Mouse (Mus musculus): ENCODE measurements around the gene Impdh2.

Gene Impdh2

GRCm38 (mm10) chr9:108560227-108560841 lies at the start of gene Impdh2:
Impdh2 (plus strand) TSS chr9:108560286.
- DNase-seq = peak; percentile 95 to 96

GRCm38 (mm10) chr9:108516380-108517251 lies 43.5 kb upstream of the Impdh2 start, which contains the start of gene Qrich1:
Qrich1 (plus strand) TSS chr9:108516806.
- peak; percentile 95 to 96 for DNase-seq

- peak; percentile 72 to 76 for DNase-seq
Observed at GRCm38 (mm10) chr9:108517253-108517930, 42.7 kb upstream of the Impdh2 start.

GRCm38 (mm10) chr9:108517931-108518332 lies 42.2 kb upstream of the Impdh2 start:
- no peak for DNase-seq

DNA sequence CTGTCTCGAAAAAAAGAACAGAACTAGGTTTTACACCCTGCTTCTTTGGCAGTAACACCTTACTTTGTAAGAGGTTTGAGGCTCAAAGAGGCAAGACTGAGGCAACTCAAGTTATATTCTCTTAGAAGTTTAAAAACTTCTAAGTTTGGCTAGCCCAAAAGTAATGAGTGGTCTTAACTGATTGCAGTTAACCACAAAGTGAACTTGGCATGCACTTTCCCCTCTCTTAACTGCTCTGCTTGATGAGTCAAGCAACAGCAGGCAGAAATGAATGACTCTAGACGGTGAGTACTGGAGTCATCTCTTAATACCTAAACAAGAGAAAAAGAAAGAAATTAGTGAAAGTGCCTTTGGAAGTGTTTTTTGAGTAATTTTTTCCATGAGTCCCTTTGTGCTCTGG lies 38.5 kb upstream of the Impdh2 start:
- DNase-seq = no peak

GRCm38 (mm10) chr9:108523341-108523740 lies 36.7 kb upstream of the Impdh2 start:
- no peak for DNase-seq

GRCm38 (mm10) chr9:108525400-108525799 lies 34.7 kb upstream of the Impdh2 start:
- no peak for DNase-seq

DNA sequence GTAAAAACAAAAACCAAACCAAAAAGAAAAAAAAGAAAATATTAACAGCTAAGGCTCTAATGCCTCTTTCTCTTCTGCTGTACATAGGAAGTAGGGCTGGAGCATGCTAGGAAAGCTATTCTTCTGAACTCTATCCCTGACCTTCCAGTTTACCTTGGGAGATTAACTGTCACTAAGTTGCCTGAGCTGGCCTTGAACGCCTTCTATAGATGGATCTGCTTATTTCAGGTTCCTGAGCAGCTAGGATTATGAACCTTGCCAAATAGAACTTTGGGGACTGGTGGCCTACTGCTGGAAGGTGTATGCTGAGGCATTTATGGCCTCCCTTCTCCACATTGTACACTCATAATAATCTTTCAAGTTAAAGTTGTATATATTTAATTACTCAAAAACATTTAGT lies 29.1 kb upstream of the Impdh2 start:
- DNase-seq = no peak

DNA sequence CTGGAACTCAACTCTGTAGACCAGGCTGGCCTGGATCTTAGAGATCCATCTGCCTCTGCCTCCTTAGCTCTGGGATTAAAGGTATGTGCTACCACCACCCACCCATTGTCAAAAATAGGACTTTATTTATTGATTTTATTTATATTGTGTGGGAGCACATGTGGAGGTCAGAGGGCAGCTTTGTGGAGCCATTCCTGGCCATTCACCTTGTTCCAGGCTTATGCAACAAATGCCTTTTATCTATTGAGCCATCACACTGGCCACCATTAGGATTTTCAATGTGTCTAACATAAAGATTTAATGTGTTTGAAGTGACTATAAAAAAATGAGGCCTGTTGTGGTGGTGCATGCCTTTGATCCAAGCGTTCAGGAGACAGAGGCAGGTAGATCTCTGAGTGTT lies 28.6 kb upstream of the Impdh2 start:
- DNase-seq = no peak

- DNase-seq = no peak
Observed at GRCm38 (mm10) chr9:108540846-108541245, 19.2 kb upstream of the Impdh2 start.

DNA sequence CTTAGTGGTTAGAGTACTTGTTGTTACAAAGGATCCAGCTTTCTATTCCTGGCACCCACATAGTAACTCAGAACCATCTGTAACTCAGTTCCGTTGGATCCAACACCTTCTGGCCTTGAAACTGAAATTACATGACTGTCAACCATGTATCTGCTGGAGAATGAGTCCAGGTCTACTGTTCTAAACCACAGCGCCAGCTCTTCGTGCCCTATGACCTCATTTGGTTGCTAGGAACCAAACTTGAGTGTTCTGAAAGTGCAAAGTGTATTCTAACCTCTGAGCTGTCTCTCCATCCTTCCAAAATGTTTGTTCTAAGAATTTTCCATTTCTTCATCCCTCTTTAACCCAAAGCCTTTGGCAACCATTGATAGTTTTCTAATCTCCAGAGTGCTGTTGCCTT lies 14.1 kb upstream of the Impdh2 start:
- DNase-seq = no peak

GRCm38 (mm10) chr9:108546875-108547274 lies 13.2 kb upstream of the Impdh2 start:
- no peak for DNase-seq

GRCm38 (mm10) chr9:108559169-108559568 lies 917 bp upstream of the Impdh2 start:
- DNase-seq = no peak

DNA sequence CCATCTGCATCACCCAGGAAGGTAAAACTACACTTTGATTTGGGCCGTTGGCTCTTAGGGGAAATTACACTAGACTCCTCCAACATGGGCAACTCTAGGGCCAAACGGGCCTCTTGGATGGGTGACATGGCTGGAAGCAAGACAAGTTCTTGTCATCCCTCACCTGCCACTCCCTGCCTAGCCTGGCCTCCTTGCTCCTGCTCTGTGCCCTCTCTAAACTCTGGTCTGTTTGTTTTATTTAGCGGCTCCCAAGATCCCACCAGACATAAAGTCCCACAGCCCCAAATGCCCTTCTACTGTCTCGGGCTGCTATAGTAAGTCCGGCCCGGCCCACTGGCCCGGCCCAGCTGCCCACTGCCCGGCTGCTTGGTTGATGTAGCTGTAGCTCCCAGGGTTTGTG lies 3.6 kb downstream of the Impdh2 start:
- no peak for DNase-seq

- no peak for DNase-seq
Observed at GRCm38 (mm10) chr9:108564131-108564530, 4.0 kb downstream of the Impdh2 start.

DNA sequence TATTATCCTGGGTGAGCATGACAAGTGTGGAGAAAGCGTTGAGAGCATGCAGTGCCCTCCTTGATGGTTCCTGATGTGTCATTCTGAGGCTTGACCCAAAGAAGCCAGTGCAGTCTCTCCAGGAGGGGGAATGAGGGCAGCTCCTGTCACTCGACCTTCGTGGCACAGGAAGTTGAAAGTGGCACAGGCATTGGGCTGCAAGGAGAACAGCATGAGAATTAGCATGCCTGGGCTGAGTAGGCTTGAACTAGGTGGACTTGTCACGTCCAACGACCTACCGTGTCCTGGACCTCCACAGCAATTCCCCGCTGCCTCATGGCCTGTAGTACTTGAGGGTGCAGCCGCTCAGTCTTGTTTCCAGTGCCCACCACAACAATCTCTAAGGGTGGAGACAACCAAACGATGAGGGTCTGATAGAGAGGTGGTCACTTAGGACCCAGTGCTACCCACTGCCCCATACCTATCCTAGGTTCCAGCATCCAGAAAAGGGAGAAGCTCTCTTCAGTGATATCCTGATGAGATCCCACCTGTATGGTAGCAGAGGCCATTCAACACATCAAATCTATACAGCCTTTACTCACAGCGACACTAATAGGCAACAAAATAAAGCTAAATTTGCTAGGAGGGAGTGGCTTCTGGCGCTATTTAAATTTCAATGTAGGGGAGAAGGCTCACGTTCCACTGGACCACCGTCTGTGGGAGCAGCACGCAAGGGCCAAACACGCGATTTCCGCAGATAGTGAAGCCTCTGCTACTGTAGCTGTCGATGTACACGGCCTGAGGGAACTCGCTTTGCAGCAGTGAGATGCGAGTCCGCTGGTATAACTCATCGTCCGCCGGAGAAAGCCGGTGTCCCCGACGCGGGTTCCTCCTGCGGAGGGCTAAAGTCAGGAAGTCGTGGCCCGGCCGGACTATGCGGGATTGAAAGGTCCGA lies 6.1 kb downstream of the Impdh2 start:
- DNase-seq = no peak

GRCm38 (mm10) chr9:108566815-108567776 lies 7.0 kb downstream of the Impdh2 start, which contains the start of gene Ndufaf3:
Ndufaf3 (minus strand) TSS chr9:108567434.
- peak; percentile 96 to 97 for DNase-seq

DNA sequence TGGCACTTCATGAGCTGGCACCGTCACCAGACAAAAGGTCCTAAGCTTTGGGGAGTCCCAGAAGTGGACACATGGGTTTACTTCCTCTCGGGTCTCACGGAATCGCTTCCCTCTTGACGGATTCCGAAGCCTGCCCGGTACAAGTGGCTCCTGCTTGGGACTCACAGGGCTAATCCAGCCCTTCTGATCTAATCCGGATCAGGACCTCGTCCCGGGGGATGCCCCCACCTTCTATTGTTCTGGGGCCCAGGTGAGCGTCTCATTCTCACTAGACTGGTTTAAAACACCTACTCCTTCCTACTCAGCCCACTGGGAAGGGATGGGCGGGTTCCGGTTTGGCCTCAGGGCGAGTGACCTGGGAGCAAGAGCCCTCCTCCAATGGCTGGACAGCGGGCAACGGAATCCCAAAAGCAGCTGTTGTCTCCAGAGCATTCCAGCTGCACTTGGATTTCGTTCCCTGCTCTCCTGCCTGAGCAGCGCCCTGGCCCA lies 7.9 kb downstream of the Impdh2 start:
- peak in 1 of 2 experiments; percentile 37 for DNase-seq

- no peak for DNase-seq
Observed at GRCm38 (mm10) chr9:108568511-108568921, 8.4 kb downstream of the Impdh2 start.

DNA sequence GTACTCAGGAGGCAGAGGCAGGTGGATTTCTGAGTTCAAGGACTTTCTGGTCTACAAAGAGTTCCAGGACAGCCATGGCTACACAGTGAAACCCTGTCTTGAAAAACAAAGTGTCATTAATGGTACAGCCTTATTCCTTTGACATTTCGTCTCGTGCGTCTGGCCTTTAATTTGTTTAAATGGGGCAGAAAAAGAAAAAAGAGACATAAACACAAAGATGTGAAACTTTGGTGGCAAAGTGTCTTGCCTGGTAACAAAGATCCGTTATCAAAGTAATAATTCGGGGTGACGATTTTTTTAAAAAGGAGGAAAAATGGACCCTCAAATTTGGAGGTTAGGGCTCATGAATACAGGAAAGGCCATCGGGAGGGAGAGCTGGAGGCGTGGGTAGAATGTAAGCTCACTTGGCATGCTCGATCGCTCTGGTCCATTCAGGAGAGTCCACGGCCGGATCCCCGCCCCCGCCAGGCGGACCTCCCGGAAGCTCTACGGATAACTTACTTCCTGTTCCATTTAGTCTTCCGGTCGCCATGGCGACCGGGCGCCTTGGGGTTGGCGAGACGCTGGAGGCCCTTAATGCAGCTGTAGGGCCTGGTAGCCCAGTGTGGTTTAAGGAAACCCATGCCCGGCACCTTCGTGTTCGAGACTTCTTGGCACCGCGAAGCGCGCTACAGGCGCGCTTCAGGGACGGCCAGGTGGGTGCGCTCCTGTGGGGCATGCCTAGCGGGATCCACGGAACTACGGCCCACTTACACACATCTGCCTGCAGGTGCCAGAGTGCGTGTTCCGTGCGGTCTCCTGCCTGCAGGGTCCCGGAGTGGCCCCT lies 9.5 kb downstream of the Impdh2 start, which contains the start of gene Dalrd3:
Gene Dalrd3 (plus strand): TSS at position 506 of the 826 bp plus-strand sequence.
- DNase-seq = peak; percentile 95 to 96

Data from kidney, adult 8-10 months (tissue).